Mouse (Mus musculus): ENCODE measurements around the gene Atp13a3.
"Not testable (repeated sequence)": the region's sequence is repeated elsewhere in the genome, so short reads cannot be mapped to it uniquely, and the experiment has no call there.

Atp13a3 gene

GRCm38 (mm10) chr16:30412680-30413079 is 6.9 kb upstream of the Atp13a3 start:
- no peak for DNase-seq (ENCODE audit: low read depth, low spot score)

- DNase-seq (ENCODE audit: low read depth, low spot score), result no peak
Observed at GRCm38 (mm10) chr16:30410914-30411313, 5.1 kb upstream of the Atp13a3 start.

GRCm38 (mm10) chr16:30407513-30407912 is 1.7 kb upstream of the Atp13a3 start:
- DNase-seq (ENCODE audit: low read depth, low spot score), result no peak

GRCm38 (mm10) chr16:30403528-30403927 is 2.2 kb downstream of the Atp13a3 start:
- no peak for DNase-seq (ENCODE audit: low read depth, low spot score)

GRCm38 (mm10) chr16:30397127-30398057 is 8.4 kb downstream of the Atp13a3 start:
- DNase-seq (ENCODE audit: low read depth, low spot score), result no peak

GRCm38 (mm10) chr16:30395136-30395535 is 10.6 kb downstream of the Atp13a3 start:
- DNase-seq (ENCODE audit: low read depth, low spot score), result no peak

- DNase-seq (ENCODE audit: low read depth, low spot score), result no peak
Observed at GRCm38 (mm10) chr16:30390650-30391340, 15.0 kb downstream of the Atp13a3 start.

GRCm38 (mm10) chr16:30389831-30390649 is 15.7 kb downstream of the Atp13a3 start:
- DNase-seq (ENCODE audit: low read depth, low spot score), result no peak

- DNase-seq (ENCODE audit: low read depth, low spot score), result peak; percentile 49
Observed at GRCm38 (mm10) chr16:30389210-30389684, 16.5 kb downstream of the Atp13a3 start.

GRCm38 (mm10) chr16:30388522-30389209 is 17.1 kb downstream of the Atp13a3 start:
- DNase-seq (ENCODE audit: low read depth, low spot score), result peak; percentile 89

- DNase-seq (ENCODE audit: low read depth, low spot score), result no peak
Observed at GRCm38 (mm10) chr16:30387871-30388460, 17.8 kb downstream of the Atp13a3 start.

- no peak for DNase-seq (ENCODE audit: low read depth, low spot score)
Observed at GRCm38 (mm10) chr16:30386911-30387439, 18.8 kb downstream of the Atp13a3 start.

- DNase-seq (ENCODE audit: low read depth, low spot score), result no peak
Observed at GRCm38 (mm10) chr16:30385531-30385930, 20.2 kb downstream of the Atp13a3 start.

GRCm38 (mm10) chr16:30376237-30376636 is 29.5 kb downstream of the Atp13a3 start:
- no peak for DNase-seq (ENCODE audit: low read depth, low spot score)

GRCm38 (mm10) chr16:30374927-30375326 is 30.8 kb downstream of the Atp13a3 start:
- DNase-seq (ENCODE audit: low read depth, low spot score), result no peak

GRCm38 (mm10) chr16:30374266-30374665 is 31.5 kb downstream of the Atp13a3 start:
- peak; percentile 57 for DNase-seq (ENCODE audit: low read depth, low spot score)

GRCm38 (mm10) chr16:30373286-30373685 is 32.5 kb downstream of the Atp13a3 start:
- not testable (repeated sequence) for DNase-seq (ENCODE audit: low read depth, low spot score)

GRCm38 (mm10) chr16:30367395-30367794 is 38.4 kb downstream of the Atp13a3 start:
- DNase-seq (ENCODE audit: low read depth, low spot score), result no peak

GRCm38 (mm10) chr16:30364604-30365003 is 41.2 kb downstream of the Atp13a3 start:
- no peak for DNase-seq (ENCODE audit: low read depth, low spot score)

GRCm38 (mm10) chr16:30362528-30362927 is 43.2 kb downstream of the Atp13a3 start:
- no peak for DNase-seq (ENCODE audit: low read depth, low spot score)
